Mouse (Mus musculus) spleen, adult 18-20 months (tissue): ENCODE measurements at regions not wholly inside any gene's neighbourhood (a gene's known extent, or its start where the extent isn't known, plus 50 kb on each side); places are given as distances from the start of the nearest gene placed in this dataset.

ENCODE experiments used
- DNase-seq, 2 experiments: peaks; one replicate each; pipeline ENCODE4 v3.0.0; 2022; ENCODE audit warnings: mixed read lengths in 2 of 2

GRCm38 (mm10) chr11:112278566-112278965 is 503.5 kb upstream of the Sox9 start:
- no peak for DNase-seq

- no peak for DNase-seq
Observed at GRCm38 (mm10) chr11:112282911-112283310, 499.1 kb upstream of the Sox9 start.

- no peak for DNase-seq
Observed at GRCm38 (mm10) chr11:112298901-112299341, 483.1 kb upstream of the Sox9 start.

- no peak for DNase-seq
Observed at GRCm38 (mm10) chr11:112303091-112303490, 478.9 kb upstream of the Sox9 start.

GRCm38 (mm10) chr11:112325850-112326249 is 456.2 kb upstream of the Sox9 start:
- DNase-seq, result no peak

GRCm38 (mm10) chr11:112327606-112328005 is 454.4 kb upstream of the Sox9 start:
- no peak for DNase-seq

GRCm38 (mm10) chr11:112345133-112345532 is 436.9 kb upstream of the Sox9 start:
- DNase-seq, result no peak

GRCm38 (mm10) chr11:112345586-112345985 is 436.4 kb upstream of the Sox9 start:
- DNase-seq, result no peak

- DNase-seq, result no peak
Observed at GRCm38 (mm10) chr11:112346089-112346488, 435.9 kb upstream of the Sox9 start.

- DNase-seq, result no peak
Observed at GRCm38 (mm10) chr11:112346532-112346931, 435.5 kb upstream of the Sox9 start.

GRCm38 (mm10) chr11:112355311-112355710 is 426.7 kb upstream of the Sox9 start:
- DNase-seq, result no peak

GRCm38 (mm10) chr11:112366715-112367114 is 415.3 kb upstream of the Sox9 start:
- DNase-seq, result no peak

GRCm38 (mm10) chr11:112370941-112371340 is 411.1 kb upstream of the Sox9 start:
- no peak for DNase-seq

GRCm38 (mm10) chr11:112400069-112400468 is 382.0 kb upstream of the Sox9 start:
- DNase-seq, result no peak

- no peak for DNase-seq
Observed at GRCm38 (mm10) chr11:112407681-112408080, 374.3 kb upstream of the Sox9 start.

GRCm38 (mm10) chr11:112412434-112412833 is 369.6 kb upstream of the Sox9 start:
- DNase-seq, result no peak

- DNase-seq, result no peak
Observed at GRCm38 (mm10) chr11:112442639-112443038, 339.4 kb upstream of the Sox9 start.

- no peak for DNase-seq
Observed at GRCm38 (mm10) chr11:112443890-112444289, 338.1 kb upstream of the Sox9 start.

- DNase-seq, result no peak
Observed at GRCm38 (mm10) chr11:112449632-112450031, 332.4 kb upstream of the Sox9 start.

- DNase-seq, result no peak
Observed at GRCm38 (mm10) chr11:112450227-112450626, 331.8 kb upstream of the Sox9 start.

- no peak for DNase-seq
Observed at GRCm38 (mm10) chr11:112458075-112458474, 323.9 kb upstream of the Sox9 start.

GRCm38 (mm10) chr11:112463121-112463520 is 318.9 kb upstream of the Sox9 start:
- DNase-seq, result no peak

GRCm38 (mm10) chr11:112464386-112464785 is 317.6 kb upstream of the Sox9 start:
- no peak for DNase-seq

GRCm38 (mm10) chr11:112470336-112470735 is 311.7 kb upstream of the Sox9 start:
- no peak for DNase-seq

GRCm38 (mm10) chr11:112473237-112473636 is 308.8 kb upstream of the Sox9 start:
- DNase-seq, result no peak

GRCm38 (mm10) chr11:112473681-112474080 is 308.3 kb upstream of the Sox9 start:
- DNase-seq, result no peak
